Mouse (Mus musculus): ENCODE measurements around the gene Opn3.

The Opn3 gene

GRCm38 (mm10) chr1:175648615-175649014 is 44.0 kb downstream of the Opn3 start:
- DNase-seq: no peak

- peak; percentile 60 for DNase-seq
These were observed 45.6 kb downstream of the Opn3 start for GRCm38 (mm10) chr1:175646952-175647351.

- no peak for DNase-seq
These were observed 48.9 kb downstream of the Opn3 start for GRCm38 (mm10) chr1:175643496-175644265.

- no peak for DNase-seq
These were observed 52.0 kb downstream of the Opn3 start for GRCm38 (mm10) chr1:175640435-175641150.

GRCm38 (mm10) chr1:175639072-175639471 is 53.5 kb downstream of the Opn3 start:
- DNase-seq: no peak

- DNase-seq: no peak
These were observed 54.9 kb downstream of the Opn3 start for GRCm38 (mm10) chr1:175637677-175638076.

GRCm38 (mm10) chr1:175632470-175632869 is 60.1 kb downstream of the Opn3 start:
- no peak for DNase-seq

- peak; percentile 59 for DNase-seq
These were observed 60.8 kb downstream of the Opn3 start for GRCm38 (mm10) chr1:175631721-175632221.

- no peak for DNase-seq
These were observed 61.5 kb downstream of the Opn3 start for GRCm38 (mm10) chr1:175631080-175631479.

GRCm38 (mm10) chr1:175630345-175630744 is 62.2 kb downstream of the Opn3 start:
- DNase-seq: no peak

- DNase-seq: no peak
These were observed 63.3 kb downstream of the Opn3 start for GRCm38 (mm10) chr1:175629248-175629647.

GRCm38 (mm10) chr1:175625990-175626692 is 66.4 kb downstream of the Opn3 start:
- DNase-seq: no peak

GRCm38 (mm10) chr1:175625257-175625879 is 67.2 kb downstream of the Opn3 start, which contains the start of gene Fh1:
Gene Fh1, minus strand, starts transcription at chr1:175625635.
- DNase-seq: peak; percentile 96

- no peak for DNase-seq
These were observed 68.9 kb downstream of the Opn3 start for GRCm38 (mm10) chr1:175623656-175624055.

- DNase-seq: no peak
These were observed 72.7 kb downstream of the Opn3 start, which contains the start of gene Kmo for GRCm38 (mm10) chr1:175619814-175620431. Gene Kmo, plus strand, starts transcription at chr1:175620381.

- DNase-seq: no peak
These were observed 77.6 kb downstream of the Opn3 start for GRCm38 (mm10) chr1:175614992-175615391.

Data from kidney, adult 18-20 months (tissue).